Mouse (Mus musculus) adrenal gland, postnatal 4 days (tissue): ENCODE data around the gene Cuedc1. TPM values are rescaled to one million over a fixed set of nuclear protein-coding genes. Genes with fewer than 3 reads are reported as not detected.
A peak's percentile ranks its signal among the peaks of the same experiment; 100 is the strongest.

Source experiments
- DNase-seq, 2 experiments: peaks; one replicate each; pipeline ENCODE4 v3.0.0; 2021 to 2022; ENCODE audit warnings: low spot score in 2 of 2, mixed read lengths in 2 of 2
- total RNA-seq, 2 experiments: library from RNA; stranded (reverse); gene quantifications; 2 replicates each; pipeline ENCODE4 v1.2.3; 2021

Cuedc1 gene
- total RNA-seq, 2 experiments from 2014 or later = 59.3 to 65.2 TPM

DNA sequence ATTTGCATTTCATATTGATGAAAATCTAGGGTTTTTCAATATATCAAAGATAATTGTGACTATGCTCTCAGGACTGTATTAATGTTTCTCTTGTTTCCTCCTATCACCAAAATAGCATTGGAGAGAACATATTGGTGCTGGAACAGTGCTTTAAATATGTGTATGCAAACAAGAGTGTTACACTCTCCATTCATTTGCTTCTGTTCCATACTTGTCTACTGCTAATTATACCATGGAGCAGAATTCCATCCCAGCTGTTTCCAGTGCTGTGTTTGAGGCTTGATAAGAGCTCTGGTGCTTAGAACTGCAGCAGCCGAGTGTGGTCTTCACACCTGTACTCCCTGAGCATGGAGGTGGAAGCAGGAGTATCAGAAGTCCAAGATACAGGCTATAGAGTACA, 21.5 kb upstream of the Cuedc1 start:
- no peak for DNase-seq

GRCm38 (mm10) chr11:88083699-88084098, 14.2 kb upstream of the Cuedc1 start:
- DNase-seq = no peak

- peak; percentile 76 to 86 for DNase-seq
These were observed 10.9 kb upstream of the Cuedc1 start for GRCm38 (mm10) chr11:88086737-88087627.

- no peak for DNase-seq
These were observed 8.7 kb upstream of the Cuedc1 start for GRCm38 (mm10) chr11:88089150-88089549.

DNA sequence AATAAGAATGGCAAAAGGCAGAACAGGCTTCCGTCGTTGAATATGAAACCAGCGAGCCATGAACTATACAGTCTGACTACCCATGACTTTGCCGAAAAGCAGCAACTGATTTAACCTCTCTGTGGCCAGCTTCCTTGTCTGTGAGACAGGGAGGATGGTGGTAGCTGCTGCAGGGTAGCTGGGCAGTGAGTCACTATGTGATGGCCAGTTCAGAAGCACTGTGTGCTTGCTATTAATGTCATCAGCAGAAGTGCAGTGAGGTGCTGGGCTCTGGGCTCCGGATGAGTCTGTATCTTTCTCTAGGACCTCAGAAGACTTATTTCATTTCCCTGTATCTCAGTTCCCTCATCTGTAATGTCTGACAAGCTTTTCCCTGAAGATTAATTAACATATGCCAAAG, 7.6 kb upstream of the Cuedc1 start:
- DNase-seq = no peak

DNA sequence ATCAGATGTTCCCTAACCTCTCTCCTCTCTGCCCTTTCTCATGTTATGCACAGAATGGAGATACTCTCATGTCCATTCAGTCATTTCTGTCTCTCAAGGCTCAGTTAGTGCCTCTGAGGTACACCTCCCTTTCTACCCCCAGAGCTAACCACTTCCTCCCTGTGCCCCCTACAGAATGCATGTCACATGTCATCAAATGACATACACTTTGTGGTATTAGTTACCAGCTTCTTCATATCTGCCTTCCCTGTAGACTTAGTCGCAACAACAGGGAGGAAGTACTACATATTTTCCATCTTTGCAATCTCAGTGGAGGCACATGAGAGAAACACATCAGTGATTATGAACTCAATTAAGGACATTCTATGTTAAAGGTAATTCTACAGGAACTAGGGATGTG, 5.9 kb upstream of the Cuedc1 start:
- DNase-seq = no peak

DNA sequence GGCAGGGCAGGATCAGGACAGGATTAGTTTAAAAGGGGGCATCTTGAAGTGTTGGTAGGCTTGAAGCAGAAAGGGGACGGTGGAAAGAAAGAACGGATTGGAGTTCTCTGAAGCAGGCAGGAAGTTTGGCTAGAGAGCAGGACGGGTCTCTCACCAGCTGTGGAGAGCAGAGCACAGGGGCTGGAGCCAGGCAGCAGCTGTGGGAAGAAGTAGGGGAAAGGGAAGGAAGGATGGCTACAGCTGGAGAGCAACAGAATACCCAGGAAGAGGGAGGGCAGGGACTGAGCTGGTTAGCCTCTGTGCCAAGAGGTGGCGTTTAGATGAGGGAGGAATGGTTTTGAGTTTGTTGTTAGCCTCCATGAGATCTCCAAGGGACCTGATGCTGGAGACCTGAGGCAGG, 685 bp upstream of the Cuedc1 start:
- no peak for DNase-seq

- DNase-seq = peak; percentile 47 to 60
These were observed 1.1 kb downstream of the Cuedc1 start for GRCm38 (mm10) chr11:88098787-88099598.

GRCm38 (mm10) chr11:88099599-88100023, 1.8 kb downstream of the Cuedc1 start:
- peak; percentile 39 to 50 for DNase-seq

GRCm38 (mm10) chr11:88100170-88100569, 2.3 kb downstream of the Cuedc1 start:
- no peak for DNase-seq

DNA sequence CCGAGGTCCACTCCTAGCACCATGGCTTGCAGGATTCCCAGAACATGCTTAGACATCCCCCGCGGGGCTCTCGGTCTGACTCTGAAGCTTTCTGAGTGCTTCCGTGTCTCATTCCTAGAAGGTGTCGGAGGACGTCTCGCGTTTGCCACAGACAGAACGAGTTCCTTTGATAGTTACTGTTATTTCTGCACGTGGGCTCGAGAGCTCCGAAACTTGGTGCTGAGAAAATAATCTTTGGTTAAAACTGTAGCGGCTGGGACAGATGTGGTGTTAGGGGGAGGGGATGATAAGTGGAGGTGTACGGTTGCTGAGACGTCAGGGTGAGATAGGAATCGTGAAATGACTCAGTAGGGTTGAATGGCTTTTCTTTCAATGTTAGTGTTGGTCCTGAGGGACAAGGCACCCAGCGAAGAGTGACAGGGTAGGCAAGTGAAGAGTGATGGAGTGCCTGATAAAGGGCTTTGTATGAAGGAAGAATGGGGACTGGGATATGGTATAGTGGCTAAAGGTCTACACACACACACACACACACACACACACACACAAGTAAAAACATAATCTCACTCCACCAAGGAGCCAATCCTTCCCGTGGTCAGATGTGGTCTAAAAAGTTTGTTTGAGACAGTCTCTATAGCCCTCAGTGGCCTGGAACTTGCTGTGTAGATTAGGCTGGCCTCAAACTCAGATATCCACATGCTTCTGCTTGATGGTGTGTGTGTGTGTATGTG, 5.5 kb downstream of the Cuedc1 start:
- no peak for DNase-seq

DNA sequence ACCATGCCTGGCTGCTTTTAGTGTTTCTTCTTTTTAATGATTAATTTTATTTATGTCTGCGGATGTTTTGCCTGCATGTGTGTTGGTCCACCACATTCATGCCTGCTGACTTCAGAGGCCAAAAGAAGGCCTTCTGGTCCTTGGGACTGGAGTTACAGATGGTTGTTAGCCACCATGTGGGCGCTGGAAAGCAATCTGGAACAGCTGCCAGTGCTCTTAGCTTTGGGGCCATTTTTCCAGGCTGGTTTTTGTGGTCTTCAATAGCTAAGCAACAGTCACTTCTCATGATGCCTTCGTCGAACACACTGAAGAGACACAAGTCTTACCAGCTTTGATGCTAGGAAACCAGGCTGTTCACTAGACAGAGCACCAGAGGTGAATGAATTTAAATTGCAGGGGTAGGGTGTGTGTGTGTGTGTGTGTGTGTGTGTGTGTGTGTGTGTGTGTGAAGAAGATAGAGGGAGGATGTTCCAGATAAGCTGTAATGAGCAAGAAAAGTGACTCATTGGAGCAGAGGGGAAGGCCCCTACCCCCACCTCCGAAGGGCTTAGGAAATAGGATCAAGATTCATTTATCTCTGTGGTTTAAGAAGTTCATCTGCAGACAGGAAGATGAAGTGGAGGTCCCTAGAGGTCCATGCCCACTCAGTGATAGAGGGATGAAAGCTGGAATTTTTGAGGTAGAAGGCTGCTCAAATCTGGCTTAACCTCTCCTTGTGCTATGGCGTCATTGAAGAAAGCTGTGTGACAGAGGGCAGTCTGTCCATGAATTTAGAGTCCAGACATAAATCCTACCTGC, 7.8 kb downstream of the Cuedc1 start:
- no peak for DNase-seq

DNA sequence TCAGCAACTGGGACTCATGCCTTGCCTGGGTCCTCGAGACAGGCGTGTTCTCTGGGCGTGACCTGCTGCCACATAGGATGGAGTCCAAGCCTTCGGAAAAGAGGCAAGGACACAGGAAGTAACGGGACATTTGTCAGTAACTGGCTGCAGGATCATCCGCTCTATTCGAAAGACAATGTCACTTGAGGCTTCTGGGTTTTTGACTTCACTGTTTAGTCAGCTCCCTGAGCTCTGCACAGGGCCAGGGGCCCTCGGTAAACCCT, 8.4 kb downstream of the Cuedc1 start:
- DNase-seq = no peak

- no peak for DNase-seq
These were observed 9.5 kb downstream of the Cuedc1 start for GRCm38 (mm10) chr11:88107365-88107764.

DNA sequence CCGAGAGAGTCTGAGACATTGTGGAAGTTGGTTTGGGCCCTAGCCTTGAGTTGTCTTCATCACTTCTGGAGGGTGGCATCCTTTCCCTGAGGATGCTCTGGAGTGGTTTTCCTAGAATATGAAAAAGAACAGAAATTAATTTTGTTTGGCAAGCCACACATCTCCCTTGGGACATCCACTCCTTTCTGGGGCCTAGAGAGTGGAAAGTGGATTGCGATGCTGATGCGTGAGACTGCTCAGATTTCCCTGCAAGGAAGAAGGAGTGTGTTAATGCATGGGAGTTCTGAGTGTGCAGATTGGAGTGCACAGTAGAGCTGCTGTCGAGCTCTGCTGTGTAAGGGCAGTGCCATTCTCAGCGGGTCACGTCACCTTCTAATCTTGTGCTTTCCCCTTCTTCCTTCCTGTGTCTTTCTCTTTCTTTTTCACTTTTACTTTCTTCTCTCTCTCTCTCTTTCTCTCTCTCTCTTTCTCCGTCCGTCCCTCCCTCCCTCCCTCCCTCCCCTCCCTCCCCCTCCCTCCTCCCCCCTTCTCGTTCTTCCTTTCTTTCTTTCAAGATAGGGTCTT, 12.3 kb downstream of the Cuedc1 start:
- DNase-seq = no peak

- DNase-seq = no peak
These were observed 14.2 kb downstream of the Cuedc1 start for GRCm38 (mm10) chr11:88112078-88112477.

DNA sequence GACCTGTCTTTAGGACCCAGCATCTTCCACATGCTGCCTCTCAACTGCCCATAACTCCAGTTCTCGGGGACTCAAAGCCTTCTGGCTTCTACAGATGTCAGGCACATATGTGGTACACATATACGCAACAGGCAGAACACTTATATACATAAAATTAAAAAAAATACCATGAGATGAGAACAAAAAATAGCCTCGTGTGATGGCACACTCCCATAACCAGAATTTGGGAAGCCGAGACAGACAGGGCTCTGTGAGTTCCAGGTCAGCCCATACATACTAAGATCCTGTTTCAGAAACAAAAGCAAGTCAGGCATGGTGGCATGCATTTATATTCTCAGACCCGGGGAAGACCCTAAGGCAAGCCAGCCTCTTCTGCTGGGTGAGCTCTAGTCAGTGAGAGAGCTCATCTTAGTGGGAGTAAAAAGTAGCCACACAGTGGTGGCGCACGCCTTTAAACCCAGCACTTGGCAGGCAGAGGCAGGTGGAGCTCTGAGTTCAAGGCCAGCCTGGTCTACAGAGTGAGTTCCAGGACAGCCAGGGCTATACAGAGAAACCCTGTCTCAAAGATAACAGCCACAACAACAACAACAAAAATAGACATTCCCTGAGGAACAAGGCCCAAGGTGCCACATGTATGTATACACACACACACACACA, 14.9 kb downstream of the Cuedc1 start:
- no peak for DNase-seq

- no peak for DNase-seq
These were observed 15.8 kb downstream of the Cuedc1 start for GRCm38 (mm10) chr11:88113543-88114271.

DNA sequence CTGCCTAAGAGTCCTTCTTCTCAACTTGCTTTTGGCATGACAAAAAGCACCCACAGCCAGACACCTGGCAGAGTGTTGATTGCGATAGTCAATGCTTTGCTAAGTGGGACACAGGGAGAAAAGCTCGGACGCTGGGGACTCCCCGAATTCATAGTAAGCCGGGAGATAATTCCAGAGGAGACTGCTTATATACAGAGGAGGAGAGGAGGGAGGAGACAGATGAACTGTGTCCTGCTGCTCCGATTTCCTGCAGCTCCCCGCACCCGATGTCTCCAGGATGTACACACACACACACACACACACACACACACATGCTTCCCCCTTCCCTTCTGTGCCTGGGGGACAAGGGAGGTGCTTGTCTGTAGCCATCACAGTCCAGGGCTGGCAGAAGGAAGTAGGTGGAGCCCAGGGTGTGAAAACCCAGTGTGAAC, 17.0 kb downstream of the Cuedc1 start:
- peak in 1 of 2 experiments; percentile 19 for DNase-seq
